In the genomic region with DNA sequence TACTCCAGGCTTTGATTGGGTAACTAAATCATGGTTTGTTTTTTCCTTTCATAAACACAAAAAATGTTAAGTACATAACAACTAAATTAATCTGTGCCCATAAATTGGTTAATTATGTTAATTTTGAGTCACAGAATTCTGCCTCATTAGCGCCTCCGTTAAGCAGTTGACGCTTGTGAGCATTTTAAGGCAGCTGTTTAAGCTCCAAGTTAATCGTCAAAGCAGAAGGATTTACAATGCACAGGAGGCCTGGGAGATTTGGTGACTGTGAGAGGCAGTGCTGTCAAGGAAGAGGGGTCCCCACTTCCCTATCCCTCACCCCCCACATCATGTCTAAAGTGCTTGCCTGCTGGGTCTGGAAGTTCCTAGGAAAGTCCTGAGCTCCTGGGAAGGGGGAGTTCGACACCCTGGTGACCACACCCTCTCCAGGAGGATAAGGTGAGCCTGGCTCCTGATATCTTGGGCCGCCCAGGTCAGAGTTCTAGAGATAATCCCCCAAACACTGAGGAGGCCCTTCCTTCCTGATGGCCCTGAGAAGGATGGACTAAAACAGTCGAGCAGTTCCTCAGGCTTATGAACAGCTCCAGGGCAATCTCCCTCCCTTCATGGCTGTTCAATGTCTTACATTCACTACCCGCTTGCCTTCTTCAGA, we compare ENCODE assay signal across 21 mouse cellular contexts.
DNase-seq lines count a peak whose midpoint lies in the region; ATAC-seq and TF ChIP-seq lines count a peak whose summit lies in the region.
"Had no signal": no experiment of that assay in that cellular context is flagged by ENCODE, and none has a peak within 500 bp of the region (broad histone marks: within the 10 kb centered on the region; RNA-seq: fewer than 3 reads in every experiment).

No protein-coding gene starts in this region.

- DNase-seq in hindbrain, postnatal 0 days (ENCODE audit: low spot score) = peak; percentile 41
- peak; percentile 75 for DNase-seq in brain, embryonic 14.5 days (ENCODE audit: low read depth)
- no peak for DNase-seq in gastrocnemius, postnatal 10 days
- no peak for DNase-seq in urinary bladder, postnatal 36 days (ENCODE audit: low spot score in 2 of 2)
- DNase-seq: adrenal gland, adult 8-10 months; B cell, adult 2 months; cerebellum, adult 8-10 months; cerebellum, postnatal 36 days; kidney, postnatal 36 days; liver, embryonic 13.5 days; lung, adult 2 months; lung, postnatal 14 days had no signal

- no peaks in the 10 kb centered on the region for H3K4me1 ChIP-seq in hindbrain, postnatal 0 days (ENCODE audit: insufficient read depth, low read length)
- no peaks in the 10 kb centered on the region for H3K4me1 ChIP-seq in hindbrain, embryonic 16.5 days (ENCODE audit: control insufficient read depth, insufficient read depth, low read depth, low read length)
- H3K4me1 ChIP-seq in forebrain, embryonic 16.5 days (replicated peaks; ENCODE audit: control insufficient read depth, insufficient read depth, low read length) = peaks cover 13% of the 10 kb centered on the region
- H3K4me1 ChIP-seq in small intestine, adult 2 months (ENCODE audit: control insufficient read depth, insufficient read depth, insufficient read length, low read length) = peaks cover 14% of the 10 kb centered on the region; the same call in 1 of the 2 replicates
- H3K4me1 ChIP-seq: megakaryocyte, embryonic 14.5 days; midbrain, embryonic 13.5 days had no signal

- H3K9ac ChIP-seq in hindbrain, postnatal 0 days (replicated peaks; ENCODE audit: low read length) = no peak overlapping the region
- H3K9ac ChIP-seq in hindbrain, embryonic 16.5 days (ENCODE audit: low read depth, low read length) = no peak overlapping the region
- H3K9ac ChIP-seq in forebrain, embryonic 16.5 days (replicated peaks; ENCODE audit: low read depth, low read length) = no peak overlapping the region
- H3K9ac ChIP-seq: liver, embryonic 13.5 days; midbrain, embryonic 13.5 days had no signal

- no peak for TF ChIP-seq CTCF in hindbrain, postnatal 0 days (IDR thresholded peaks at IDR 0.05; ENCODE audit: low read depth)
- TF ChIP-seq CTCF in brain, embryonic 14.5 days (IDR thresholded peaks at IDR 0.05; ENCODE audit: borderline replicate concordance, extremely low read depth, insufficient read depth, insufficient read length) = no peak
- no peak for TF ChIP-seq CTCF in small intestine, adult 2 months (IDR thresholded peaks at IDR 0.05; ENCODE audit: extremely low read depth, insufficient read length, insufficient replicate concordance, low read depth, low read length)

- no peak for TF ChIP-seq POLR2A in brain, embryonic 14.5 days (IDR thresholded peaks at IDR 0.05; ENCODE audit: borderline replicate concordance, extremely low read depth, insufficient read depth, insufficient read length, poor library complexity, severe bottlenecking)
- no peak for TF ChIP-seq POLR2A in small intestine, adult 2 months (IDR thresholded peaks at IDR 0.05; ENCODE audit: low read depth, low read length)

- 61% methylated on average over 8 of the region's 8 CpGs for WGBS in hindbrain, postnatal 0 days
- 67% methylated on average over 8 of the region's 8 CpGs for WGBS in hindbrain, embryonic 16.5 days
- 33% methylated on average over 8 of the region's 8 CpGs for WGBS in forebrain, embryonic 16.5 days
- 43% methylated on average over 8 of the region's 8 CpGs for WGBS in small intestine, adult 2 months

- no peak for ATAC-seq in hindbrain, postnatal 0 days
- ATAC-seq in hindbrain, embryonic 16.5 days = no peak
- ATAC-seq in forebrain, embryonic 16.5 days = peak; percentile 83
- ATAC-seq: inflammation-experienced regulatory T-cells, adult 6 months; midbrain, embryonic 13.5 days had no signal

- H3K9me3 ChIP-seq in hindbrain, postnatal 0 days (ENCODE audit: low read length) = no peaks in the 10 kb centered on the region
- no peaks in the 10 kb centered on the region for H3K9me3 ChIP-seq in hindbrain, embryonic 16.5 days (ENCODE audit: control insufficient read depth, low read length)
- H3K9me3 ChIP-seq in forebrain, embryonic 16.5 days (ENCODE audit: control insufficient read depth, low read length) = no peaks in the 10 kb centered on the region
- H3K9me3 ChIP-seq: hindbrain, embryonic 10.5 days; liver, embryonic 13.5 days; megakaryocyte, embryonic 14.5 days; midbrain, embryonic 13.5 days had no signal

- no peaks in the 10 kb centered on the region for H3K27me3 ChIP-seq in hindbrain, postnatal 0 days (ENCODE audit: insufficient read depth, low read length)
- no peaks in the 10 kb centered on the region for H3K27me3 ChIP-seq in hindbrain, embryonic 16.5 days (replicated peaks; ENCODE audit: control insufficient read depth, insufficient read depth, low read length)
- H3K27me3 ChIP-seq in forebrain, embryonic 16.5 days (replicated peaks; ENCODE audit: control insufficient read depth, insufficient read depth, low read length) = no peaks in the 10 kb centered on the region
- H3K27me3 ChIP-seq in small intestine, adult 2 months (ENCODE audit: control insufficient read depth, insufficient read depth, low read length) = no peaks in the 10 kb centered on the region
- H3K27me3 ChIP-seq: liver, embryonic 13.5 days; midbrain, embryonic 13.5 days had no signal

- H3K27ac ChIP-seq in hindbrain, postnatal 0 days = no peak overlapping the region
- no peak overlapping the region for H3K27ac ChIP-seq in hindbrain, embryonic 16.5 days (ENCODE audit: low read depth, low read length)
- H3K27ac ChIP-seq in forebrain, embryonic 16.5 days (ENCODE audit: low read length) = no peak overlapping the region
- H3K27ac ChIP-seq in small intestine, adult 2 months (ENCODE audit: insufficient read depth, low read depth, low read length) = 0 out of 2 replicates have a peak overlapping the region, but pooled peaks have one; percentile 40
- H3K27ac ChIP-seq: hindbrain, embryonic 10.5 days; left cerebral cortex, adult 2 months; liver, embryonic 13.5 days; midbrain, embryonic 13.5 days had no signal

- no peaks in the 10 kb centered on the region for H3K36me3 ChIP-seq in hindbrain, postnatal 0 days (ENCODE audit: insufficient read depth, low read length)
- no peaks in the 10 kb centered on the region for H3K36me3 ChIP-seq in hindbrain, embryonic 16.5 days (ENCODE audit: control insufficient read depth, insufficient read depth, low read length)
- no peaks in the 10 kb centered on the region for H3K36me3 ChIP-seq in forebrain, embryonic 16.5 days (ENCODE audit: control insufficient read depth, insufficient read depth)
- H3K36me3 ChIP-seq in small intestine, adult 2 months (ENCODE audit: control insufficient read depth, insufficient read depth, low read length) = no peaks in the 10 kb centered on the region
- H3K36me3 ChIP-seq: hindbrain, embryonic 10.5 days; liver, embryonic 13.5 days; midbrain, embryonic 13.5 days had no signal

- H3K4me3 ChIP-seq in hindbrain, postnatal 0 days (ENCODE audit: low read length) = no peak overlapping the region
- no peak overlapping the region for H3K4me3 ChIP-seq in hindbrain, embryonic 16.5 days (ENCODE audit: low read length)
- H3K4me3 ChIP-seq in forebrain, embryonic 16.5 days (replicated peaks; ENCODE audit: low read length) = no peak overlapping the region
- no peak overlapping the region for H3K4me3 ChIP-seq in small intestine, adult 2 months (ENCODE audit: low read depth, low read length)
- H3K4me3 ChIP-seq: hindbrain, embryonic 10.5 days; left cerebral cortex, adult 2 months; liver, embryonic 13.5 days; megakaryocyte, embryonic 14.5 days; midbrain, embryonic 13.5 days had no signal

- no peak overlapping the region for H3K4me2 ChIP-seq in hindbrain, postnatal 0 days (ENCODE audit: low read depth, low read length)
- H3K4me2 ChIP-seq in hindbrain, embryonic 16.5 days (ENCODE audit: low read length) = no peak overlapping the region
- no peak overlapping the region for H3K4me2 ChIP-seq in forebrain, embryonic 16.5 days (ENCODE audit: low read length)
- H3K4me2 ChIP-seq: heart, embryonic 11.5 days; liver, embryonic 13.5 days; midbrain, embryonic 13.5 days had no signal

Comparison
In these comparisons a context has a peak if more than half of its experiments do, and no peak if none do; other contexts are left out.
1. DNase-seq: peak in hindbrain, postnatal 0 days (single experiment) and brain, embryonic 14.5 days (single experiment); none in gastrocnemius, postnatal 10 days (single experiment) and urinary bladder, postnatal 36 days (0 of 2).